Mouse (Mus musculus): ENCODE data around the gene Krt15. TPM values are rescaled to one million over a fixed set of nuclear protein-coding genes. Genes with fewer than 3 reads are reported as not detected.

Gene Krt15
- total and polyA plus RNA-seq, 2 experiments from 2014 or later, result 0.21 to 0.68 TPM

GRCm38 (mm10) chr11:100164392-100164791 lies 28.7 kb upstream of the Krt15 start:
- H3K27me3 ChIP-seq (ENCODE audit: insufficient read depth, low read length), result no peaks in the 10 kb centered on the region
- H3K9ac ChIP-seq (replicated peaks; ENCODE audit: low read length), result no peak overlapping the region
- no peaks in the 10 kb centered on the region for H3K4me1 ChIP-seq (ENCODE audit: insufficient read depth, low read length)
- TF ChIP-seq CTCF (IDR thresholded peaks at IDR 0.05; ENCODE audit: low read depth), result no peak
- H3K27ac ChIP-seq, result no peak overlapping the region
- no peaks in the 10 kb centered on the region for H3K9me3 ChIP-seq (ENCODE audit: low read length)
- no peak overlapping the region for H3K4me3 ChIP-seq (ENCODE audit: low read length)
- no peak for ATAC-seq
- no peak for DNase-seq (ENCODE audit: low spot score)
- H3K4me2 ChIP-seq (ENCODE audit: low read depth, low read length), result no peak overlapping the region
- WGBS, result 53% methylated on average over 7 of the region's 7 CpGs
- H3K36me3 ChIP-seq (ENCODE audit: insufficient read depth, low read length), result no peaks in the 10 kb centered on the region

DNA sequence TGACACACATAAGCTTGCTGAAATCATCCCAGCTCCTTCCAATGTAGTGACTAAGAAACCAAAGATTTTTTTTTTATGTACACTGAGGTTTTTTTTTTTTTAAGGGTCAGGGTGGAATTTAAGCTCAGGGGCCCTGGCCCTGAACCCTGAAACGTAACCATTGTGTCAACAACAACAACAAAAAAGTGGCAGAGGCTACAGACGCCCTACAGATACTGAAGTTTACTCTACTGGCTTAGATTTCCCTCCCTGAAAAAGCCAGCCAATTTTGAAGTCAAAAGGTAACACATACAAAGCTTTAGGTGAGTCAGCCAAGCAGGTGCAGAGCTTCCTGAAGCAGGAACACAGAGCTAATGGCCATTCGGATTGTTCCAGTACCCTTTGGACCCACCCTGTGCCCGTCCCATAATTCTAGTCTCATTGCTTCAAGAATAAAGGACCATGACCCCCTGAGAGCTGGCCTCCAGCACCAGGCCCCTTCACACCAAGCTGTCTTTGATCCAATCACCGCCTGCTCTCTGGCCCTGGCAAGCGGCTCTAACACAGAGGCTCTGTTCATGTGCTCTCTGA lies 22.3 kb upstream of the Krt15 start:
- no peak overlapping the region for H3K4me3 ChIP-seq (ENCODE audit: low read length)
- WGBS, result 63% methylated on average over 6 of the region's 6 CpGs
- DNase-seq (ENCODE audit: low spot score), result no peak
- no peaks in the 10 kb centered on the region for H3K4me1 ChIP-seq (ENCODE audit: insufficient read depth, low read length)
- no peaks in the 10 kb centered on the region for H3K9me3 ChIP-seq (ENCODE audit: low read length)
- H3K27me3 ChIP-seq (ENCODE audit: insufficient read depth, low read length), result no peaks in the 10 kb centered on the region
- H3K9ac ChIP-seq (replicated peaks; ENCODE audit: low read length), result no peak overlapping the region
- H3K27ac ChIP-seq, result no peak overlapping the region
- no peak overlapping the region for H3K4me2 ChIP-seq (ENCODE audit: low read depth, low read length)
- no peak for ATAC-seq
- TF ChIP-seq CTCF (IDR thresholded peaks at IDR 0.05; ENCODE audit: low read depth), result no peak
- H3K36me3 ChIP-seq (ENCODE audit: insufficient read depth, low read length), result no peaks in the 10 kb centered on the region

- no peak for TF ChIP-seq CTCF (IDR thresholded peaks at IDR 0.05; ENCODE audit: low read depth)
- Histone ChIP-seq H3K9me3 (ENCODE audit: low read length) (no peaks in the 10 kb centered on the region), H3K4me1 (ENCODE audit: insufficient read depth, low read length) (no peaks in the 10 kb centered on the region), H3K9ac (replicated peaks; ENCODE audit: low read length) (no peak overlapping the region), H3K36me3 (ENCODE audit: insufficient read depth, low read length) (no peaks in the 10 kb centered on the region), H3K4me2 (ENCODE audit: low read depth, low read length) (no peak overlapping the region), H3K27ac (no peak overlapping the region), H3K27me3 (ENCODE audit: insufficient read depth, low read length) (no peaks in the 10 kb centered on the region), H3K4me3 (ENCODE audit: low read length) (no peak overlapping the region)
- WGBS, result 84% methylated on average over 3 of the region's 3 CpGs
- DNase-seq (ENCODE audit: low spot score), result no peak
- ATAC-seq, result no peak
Observed at GRCm38 (mm10) chr11:100157331-100157730, 21.6 kb upstream of the Krt15 start.

GRCm38 (mm10) chr11:100155497-100156255 lies 19.9 kb upstream of the Krt15 start:
- 47% methylated on average over 8 of the region's 8 CpGs for WGBS
- ATAC-seq, result no peak

GRCm38 (mm10) chr11:100148615-100149330 lies 13.0 kb upstream of the Krt15 start, which contains the start of gene Krt19:
TSS of gene Krt19 (minus strand) at chr11:100148665.
- no peak for TF ChIP-seq CTCF (IDR thresholded peaks at IDR 0.05; ENCODE audit: low read depth)
- H3K9ac ChIP-seq (replicated peaks; ENCODE audit: low read length), result no peak within 1 kb of the TSS
- no peaks in the 10 kb centered on the region for H3K36me3 ChIP-seq (ENCODE audit: insufficient read depth, low read length)
- 0 out of 2 replicates have a peak, but pooled peaks cover 4% of the 10 kb centered on the region for H3K4me1 ChIP-seq (ENCODE audit: insufficient read depth, low read length)
- H3K4me2 ChIP-seq (ENCODE audit: low read depth, low read length), result no peak within 1 kb of the TSS
- ATAC-seq, result no peak
- peaks cover 18% of the 10 kb centered on the region; the same call in 1 of the 2 replicates for H3K27me3 ChIP-seq (ENCODE audit: insufficient read depth, low read length)
- peak; percentile 43 for DNase-seq (ENCODE audit: low spot score)
- 30% methylated on average over 9 of the region's 9 CpGs for WGBS
- no peak within 1 kb of the TSS for H3K27ac ChIP-seq
- no peak within 1 kb of the TSS for H3K4me3 ChIP-seq (ENCODE audit: low read length)
- H3K9me3 ChIP-seq (ENCODE audit: low read length), result no peaks in the 10 kb centered on the region

More at GRCm38 (mm10) chr11:100155497-100156255, 19.9 kb upstream of the Krt15 start:
- no peak overlapping the region for H3K4me2 ChIP-seq (ENCODE audit: low read depth, low read length)
- no peak for DNase-seq (ENCODE audit: low spot score)
- H3K27me3 ChIP-seq (ENCODE audit: insufficient read depth, low read length), result no peaks in the 10 kb centered on the region
- no peak overlapping the region for H3K4me3 ChIP-seq (ENCODE audit: low read length)
- no peaks in the 10 kb centered on the region for H3K4me1 ChIP-seq (ENCODE audit: insufficient read depth, low read length)
- no peak overlapping the region for H3K9ac ChIP-seq (replicated peaks; ENCODE audit: low read length)
- H3K9me3 ChIP-seq (ENCODE audit: low read length), result no peaks in the 10 kb centered on the region
- H3K36me3 ChIP-seq (ENCODE audit: insufficient read depth, low read length), result no peaks in the 10 kb centered on the region
- H3K27ac ChIP-seq, result no peak overlapping the region
- TF ChIP-seq CTCF (IDR thresholded peaks at IDR 0.05; ENCODE audit: low read depth), result no peak

DNA sequence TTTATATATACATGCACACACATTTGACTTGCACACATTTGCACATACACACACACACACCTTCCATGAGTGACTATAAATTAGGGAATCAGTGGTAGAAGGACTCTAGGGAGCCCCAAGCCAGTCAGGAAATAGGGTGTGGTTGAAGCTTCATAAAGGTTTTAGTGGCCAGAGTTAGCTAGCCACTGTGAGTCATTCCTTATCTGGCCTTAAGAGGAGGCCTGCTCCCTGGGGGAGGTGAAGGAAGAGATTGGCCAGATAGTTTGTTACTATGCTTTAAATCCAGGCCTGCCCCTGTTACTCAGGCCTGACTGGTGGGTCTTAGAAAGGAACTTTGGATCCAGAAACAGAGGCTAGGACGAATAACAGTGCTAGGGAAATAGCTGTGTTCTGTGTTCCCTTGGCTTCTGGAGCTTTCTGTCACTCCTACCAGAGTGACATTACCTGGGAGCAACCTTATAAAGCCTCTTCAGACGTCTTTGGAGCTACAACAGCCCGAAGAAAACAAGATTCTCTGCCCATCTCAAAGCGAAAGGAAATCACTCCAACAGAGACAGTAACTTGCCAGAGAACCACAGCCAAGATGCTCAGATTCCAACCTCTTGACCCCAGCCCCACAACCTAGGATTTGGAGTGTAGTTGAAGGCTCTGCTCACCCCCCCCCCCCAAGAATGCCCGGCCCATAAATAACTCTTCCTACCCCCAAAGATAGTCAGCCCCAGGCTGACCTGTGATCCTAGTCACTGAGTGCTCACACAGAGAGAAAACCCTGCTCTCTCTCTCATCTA lies 12.0 kb upstream of the Krt15 start:
- Histone ChIP-seq H3K36me3 (ENCODE audit: insufficient read depth, low read length) (no peaks in the 10 kb centered on the region), H3K27ac (no peak overlapping the region), H3K4me1 (ENCODE audit: insufficient read depth, low read length) (0 out of 2 replicates have a peak, but pooled peaks cover 4% of the 10 kb centered on the region), H3K9ac (replicated peaks; ENCODE audit: low read length) (no peak overlapping the region), H3K4me2 (ENCODE audit: low read depth, low read length) (no peak overlapping the region), H3K4me3 (ENCODE audit: low read length) (no peak overlapping the region), H3K27me3 (ENCODE audit: insufficient read depth, low read length) (peaks cover 18% of the 10 kb centered on the region; the same call in 1 of the 2 replicates), H3K9me3 (ENCODE audit: low read length) (no peaks in the 10 kb centered on the region)
- ATAC-seq, result no peak
- 78% methylated on average over 5 of the region's 5 CpGs for WGBS
- no peak for DNase-seq (ENCODE audit: low spot score)
- no peak for TF ChIP-seq CTCF (IDR thresholded peaks at IDR 0.05; ENCODE audit: low read depth)
